Mouse (Mus musculus): Measurements from ENCODE around the gene Gm3383. TPM values are rescaled to one million over a fixed set of nuclear protein-coding genes. Genes with fewer than 3 reads are reported as not detected.
"Not testable (repeated sequence)": the region's sequence is repeated elsewhere in the genome, so short reads cannot be mapped to it uniquely, and the experiment has no call there.

Gene Gm3383
- polyA plus RNA-seq (2015; fragmentation: Nextera tagmentation; extraction: Ambion mirVana), result 0.59 and 0.78 TPM in 2 replicates

DNA sequence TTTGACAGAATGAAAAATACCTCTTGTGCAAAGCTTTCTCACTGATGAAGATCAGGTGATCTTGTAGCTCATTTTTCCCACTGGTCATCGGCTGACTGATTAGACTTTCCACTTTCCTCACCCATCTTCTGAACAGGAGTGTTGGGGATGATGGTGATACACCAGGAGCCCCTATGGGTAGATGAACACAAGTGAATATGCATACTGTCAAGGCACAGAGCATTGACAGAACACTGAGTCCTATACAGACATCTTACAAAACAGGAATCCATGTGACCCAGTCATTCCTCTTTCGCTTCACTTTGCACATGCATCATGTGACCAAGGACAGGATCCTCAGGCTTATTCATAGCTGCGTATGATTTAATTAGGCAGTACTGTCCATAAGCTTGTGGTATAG lies at the start of gene Gm3383:
Gene Gm3383 (minus strand): TSS at position 101 of the 400 bp plus-strand sequence.
- H3K4me1 ChIP-seq; ATAC-seq (ENCODE audit: low FRiP score, low read depth); H3K4me3 ChIP-seq; H3K4me2 ChIP-seq (replicated peaks); H3K27ac ChIP-seq; H3K9ac ChIP-seq; H3K27me3 ChIP-seq; H3K9me3 ChIP-seq; H3K36me3 ChIP-seq: not testable (repeated sequence)
- WGBS, result no CpG with 5 or more reads among the region's 3 CpGs

GRCm38 (mm10) chr14:5855911-5856310 lies 48.1 kb upstream of the Gm3383 start:
- not testable (repeated sequence) for H3K9ac ChIP-seq; H3K4me1 ChIP-seq; H3K27ac ChIP-seq; H3K36me3 ChIP-seq; H3K27me3 ChIP-seq; H3K4me3 ChIP-seq; H3K9me3 ChIP-seq; H3K4me2 ChIP-seq (replicated peaks); ATAC-seq (ENCODE audit: low FRiP score, low read depth)
- 82% methylated on average over 3 of the region's 3 CpGs for WGBS

DNA sequence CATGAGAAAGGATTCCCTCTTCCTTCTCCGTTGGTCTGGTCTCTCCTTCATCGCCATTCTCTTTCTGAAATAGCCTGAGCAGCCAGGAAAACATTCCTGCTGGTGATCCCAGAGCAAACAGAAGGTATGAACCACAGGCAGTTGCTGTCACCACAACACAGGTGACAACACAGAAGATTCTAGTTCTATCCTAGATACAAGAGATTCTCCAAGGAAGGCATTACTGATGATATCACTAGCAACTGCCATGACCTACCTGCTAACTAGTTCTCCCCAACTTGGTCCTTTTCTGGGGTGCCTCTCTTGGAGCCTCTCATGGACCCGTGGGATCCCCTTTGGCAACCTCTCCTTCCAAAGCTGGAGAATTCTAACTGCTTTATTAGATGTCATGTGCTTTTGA lies 22.4 kb upstream of the Gm3383 start, which contains the start of gene Gm3424:
Gene Gm3424 (minus strand): TSS at position 101 of the 400 bp plus-strand sequence.
- no CpG with 5 or more reads among the region's 3 CpGs for WGBS
- H3K4me1 ChIP-seq; H3K9me3 ChIP-seq; H3K4me3 ChIP-seq; H3K4me2 ChIP-seq (replicated peaks); H3K36me3 ChIP-seq; ATAC-seq (ENCODE audit: low FRiP score, low read depth); H3K9ac ChIP-seq; H3K27ac ChIP-seq; H3K27me3 ChIP-seq: not testable (repeated sequence)

- not testable (repeated sequence) for H3K27ac ChIP-seq; H3K4me2 ChIP-seq (replicated peaks); H3K9me3 ChIP-seq; H3K27me3 ChIP-seq; H3K4me3 ChIP-seq; H3K36me3 ChIP-seq; H3K4me1 ChIP-seq; ATAC-seq (ENCODE audit: low FRiP score, low read depth); H3K9ac ChIP-seq
- no CpG with 5 or more reads among the region's 47 CpGs for WGBS
These were observed 5.0 kb upstream of the Gm3383 start for GRCm38 (mm10) chr14:5812699-5813356.

DNA sequence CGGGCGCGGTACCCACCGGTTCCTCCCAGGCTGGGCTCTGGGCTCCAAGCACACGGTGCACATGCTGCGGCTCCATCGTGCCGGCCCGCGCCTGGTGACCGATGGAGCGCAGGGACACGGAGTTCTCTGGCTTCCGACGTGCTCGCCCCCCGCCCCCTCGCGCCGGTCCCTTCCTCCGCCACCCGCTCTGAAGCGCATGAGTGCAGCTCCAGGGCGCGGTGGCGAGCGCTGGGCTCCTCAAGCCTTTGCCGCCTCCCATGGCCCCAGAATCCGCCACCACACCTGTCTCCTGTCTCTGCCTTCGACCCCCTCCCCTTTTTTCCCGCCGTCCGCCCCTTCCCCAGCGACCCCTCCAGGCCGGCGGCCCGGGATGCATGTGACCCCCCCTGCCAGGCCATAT lies 66.3 kb downstream of the Gm3383 start, which contains the start of gene Gm3373:
Gene Gm3373 (minus strand): TSS at position 101 of the 400 bp plus-strand sequence.
- not testable (repeated sequence) for H3K9ac ChIP-seq; H3K4me2 ChIP-seq (replicated peaks); ATAC-seq (ENCODE audit: low FRiP score, low read depth); H3K27ac ChIP-seq; H3K4me1 ChIP-seq; H3K36me3 ChIP-seq; H3K27me3 ChIP-seq; H3K4me3 ChIP-seq; H3K9me3 ChIP-seq
- no CpG with 5 or more reads among the region's 37 CpGs for WGBS

GRCm38 (mm10) chr14:5687357-5687756 lies 120.4 kb downstream of the Gm3383 start, which contains the start of gene Gm9603:
Gene Gm9603 (minus strand): TSS chr14:5687457.
- no CpG with 5 or more reads among the region's 2 CpGs for WGBS

GRCm38 (mm10) chr14:5632928-5633327 lies 174.9 kb downstream of the Gm3383 start, which contains the start of gene Gm8265:
Gene Gm8265 (minus strand): TSS chr14:5633028.
- not testable (repeated sequence) for H3K27ac ChIP-seq; H3K9me3 ChIP-seq; ATAC-seq (ENCODE audit: low FRiP score, low read depth); H3K27me3 ChIP-seq; H3K4me3 ChIP-seq; H3K4me1 ChIP-seq; H3K36me3 ChIP-seq; H3K9ac ChIP-seq; H3K4me2 ChIP-seq (replicated peaks)
- WGBS, result no CpG with 5 or more reads among the region's 1 CpGs

More at GRCm38 (mm10) chr14:5687357-5687756, 120.4 kb downstream of the Gm3383 start, which contains the start of gene Gm9603:
- not testable (repeated sequence) for H3K4me3 ChIP-seq; H3K4me2 ChIP-seq (replicated peaks); H3K9me3 ChIP-seq; H3K27me3 ChIP-seq; ATAC-seq (ENCODE audit: low FRiP score, low read depth); H3K27ac ChIP-seq; H3K9ac ChIP-seq; H3K4me1 ChIP-seq; H3K36me3 ChIP-seq

Other genes with a start within 250 kb of the Gm3383 start
- not detected in 2 replicates for gene Gm8265, start 175.0 kb downstream of the Gm3383 start, polyA plus RNA-seq (2015; fragmentation: Nextera tagmentation; extraction: Ambion mirVana)
- not detected in 2 replicates for gene Gm9603, start 120.5 kb downstream of the Gm3383 start, polyA plus RNA-seq (2015; fragmentation: Nextera tagmentation; extraction: Ambion mirVana)
- not detected in 2 replicates for gene Gm3373, start 66.4 kb downstream of the Gm3383 start, polyA plus RNA-seq (2015; fragmentation: Nextera tagmentation; extraction: Ambion mirVana)
- not detected in 2 replicates for gene Gm3424, start 22.3 kb upstream of the Gm3383 start, polyA plus RNA-seq (2015; fragmentation: Nextera tagmentation; extraction: Ambion mirVana)
- 0.11 and 0.13 TPM in 2 replicates for gene Gm8237, start 72.4 kb upstream of the Gm3383 start, polyA plus RNA-seq (2015; fragmentation: Nextera tagmentation; extraction: Ambion mirVana)
- 0.10 and 0.34 TPM in 2 replicates for gene Gm3248, start 153.8 kb upstream of the Gm3383 start, polyA plus RNA-seq (2015; fragmentation: Nextera tagmentation; extraction: Ambion mirVana)
- gene Gm3453, start 171.2 kb upstream of the Gm3383 start, polyA plus RNA-seq (2015; fragmentation: Nextera tagmentation; extraction: Ambion mirVana), result not detected in 2 replicates